Mouse (Mus musculus): ENCODE results near the gene Dock2. TPM values are rescaled to one million over a fixed set of nuclear protein-coding genes. Genes with fewer than 3 reads are reported as not detected.

The Dock2 gene
- total and polyA plus RNA-seq, 3 experiments = 60.9 to 101 (median 77.9) TPM

GRCm38 (mm10) chr11:34494682-34495081 is 289.0 kb downstream of the Dock2 start:
- no peak for DNase-seq (ENCODE audit: low read depth, low spot score)
- TF ChIP-seq ZMIZ1 (IDR thresholded peaks at IDR 0.05; ENCODE audit: low read depth, low read length) (no peak), TAL1 (IDR thresholded peaks at IDR 0.05; ENCODE audit: low read length) (no peak)
- H3K9ac ChIP-seq (ENCODE audit: control insufficient read depth, low read depth, low read length, poor library complexity, severe bottlenecking) = no peak overlapping the region

GRCm38 (mm10) chr11:34492986-34493385 is 290.7 kb downstream of the Dock2 start:
- no peaks in the 10 kb centered on the region for H3K27me3 ChIP-seq (ENCODE audit: control insufficient read depth in 1 of 2, insufficient read depth in 2 of 2, low read length in 2 of 2)
- H3K36me3 ChIP-seq (ENCODE audit: control insufficient read depth in 1 of 2, insufficient read depth in 2 of 2, low read length in 2 of 2) = peaks cover 11 to 19% of the 10 kb centered on the region in 2 experiments
- TF ChIP-seq UBTF (IDR thresholded peaks at IDR 0.05; ENCODE audit: borderline replicate concordance, insufficient read depth, low read depth, low read length) (no peak), EP300 (IDR thresholded peaks at IDR 0.05; ENCODE audit: low read depth in 1 of 2, low read length in 2 of 2) (peak in 1 of 2 experiments; percentile 47; a peak in 2 of 4 replicates), ZC3H11A (IDR thresholded peaks at IDR 0.05; ENCODE audit: low read depth, low read length) (no peak), RCOR1 (IDR thresholded peaks at IDR 0.05; ENCODE audit: low read depth, low read length) (peak; percentile 50; the same call in 1 of the 2 replicates), ZKSCAN1 (IDR thresholded peaks at IDR 0.05; ENCODE audit: low read depth, low read length) (no peak), MYB (IDR thresholded peaks at IDR 0.05; ENCODE audit: low read depth, low read length) (no peak), TAL1 (IDR thresholded peaks at IDR 0.05; ENCODE audit: low read length) (peak; percentile 44), E2F4 (IDR thresholded peaks at IDR 0.05; ENCODE audit: borderline replicate concordance, low read depth, low read length) (no peak), TCF12 (IDR thresholded peaks at IDR 0.05; ENCODE audit: low read depth, low read length) (no peak), CHD1 (IDR thresholded peaks at IDR 0.05; ENCODE audit: low read depth, low read length) (no peak), USF2 (IDR thresholded peaks at IDR 0.05; ENCODE audit: borderline replicate concordance in 1 of 2, insufficient read depth in 1 of 2, low read depth in 1 of 2, low read length in 2 of 2) (no peak), MXI1 (IDR thresholded peaks at IDR 0.05; ENCODE audit: low read depth, low read length) (0 out of 2 replicates have a peak, but pooled peaks have one; percentile 7), ELF1 (IDR thresholded peaks at IDR 0.05; ENCODE audit: low read depth, low read length) (no peak)

More at GRCm38 (mm10) chr11:34494682-34495081, 289.0 kb downstream of the Dock2 start:
- H3K4me1 ChIP-seq (ENCODE audit: control insufficient read depth in 1 of 2, insufficient read depth in 2 of 2, low read length in 2 of 2) = peaks cover 9 to 15% of the 10 kb centered on the region in 2 experiments
- H3K27ac ChIP-seq (ENCODE audit: control insufficient read depth, low read depth, low read length) = no peak overlapping the region
- no peaks in the 10 kb centered on the region for H3K27me3 ChIP-seq (ENCODE audit: control insufficient read depth in 1 of 2, insufficient read depth in 2 of 2, low read length in 2 of 2)
- H3K4me3 ChIP-seq (ENCODE audit: control insufficient read depth in 1 of 2, insufficient read depth in 1 of 2, low read depth in 2 of 2, low read length in 2 of 2) = no peak overlapping the region
- H3K79me2 ChIP-seq (ENCODE audit: control insufficient read depth, insufficient read depth, low read length, poor library complexity) = no peaks in the 10 kb centered on the region
- no peaks in the 10 kb centered on the region for H3K9me3 ChIP-seq (replicated peaks; ENCODE audit: insufficient read depth, low read length)
- H3K36me3 ChIP-seq (ENCODE audit: control insufficient read depth in 1 of 2, insufficient read depth in 2 of 2, low read length in 2 of 2) = peaks cover 19 to 20% of the 10 kb centered on the region in 2 experiments

More at GRCm38 (mm10) chr11:34492986-34493385, 290.7 kb downstream of the Dock2 start:
- H3K9me3 ChIP-seq (replicated peaks; ENCODE audit: insufficient read depth, low read length) = no peaks in the 10 kb centered on the region
- no peak overlapping the region for H3K27ac ChIP-seq (ENCODE audit: control insufficient read depth, low read depth, low read length)
- DNase-seq (ENCODE audit: low read depth, low spot score) = peak; percentile 41
- peaks cover 9 to 15% of the 10 kb centered on the region in 2 experiments for H3K4me1 ChIP-seq (ENCODE audit: control insufficient read depth in 1 of 2, insufficient read depth in 2 of 2, low read length in 2 of 2)
- H3K4me3 ChIP-seq (ENCODE audit: control insufficient read depth in 1 of 2, insufficient read depth in 1 of 2, low read depth in 2 of 2, low read length in 2 of 2) = no peak overlapping the region
- no peaks in the 10 kb centered on the region for H3K79me2 ChIP-seq (ENCODE audit: control insufficient read depth, insufficient read depth, low read length, poor library complexity)
- no peak overlapping the region for H3K9ac ChIP-seq (ENCODE audit: control insufficient read depth, low read depth, low read length, poor library complexity, severe bottlenecking)

Measured in MEL (cell line).